Mouse (Mus musculus): ENCODE results near the gene Wnt4.
A peak's percentile ranks its signal among the peaks of the same experiment; 100 is the strongest.

Wnt4 gene

GRCm38 (mm10) chr4:137279346-137279745 is 2.1 kb downstream of the Wnt4 start:
- DNase-seq (ENCODE audit: low read depth): no peak

- DNase-seq (ENCODE audit: low read depth): no peak
Measured at GRCm38 (mm10) chr4:137281273-137281672, 4.0 kb downstream of the Wnt4 start.

- no peak for DNase-seq (ENCODE audit: low read depth)
Measured at GRCm38 (mm10) chr4:137282122-137282521, 4.8 kb downstream of the Wnt4 start.

GRCm38 (mm10) chr4:137282584-137283406 is 5.5 kb downstream of the Wnt4 start:
- DNase-seq (ENCODE audit: low read depth): no peak

- DNase-seq (ENCODE audit: low read depth): no peak
Measured at GRCm38 (mm10) chr4:137283407-137283732, 6.1 kb downstream of the Wnt4 start.

- no peak for DNase-seq (ENCODE audit: low read depth)
Measured at GRCm38 (mm10) chr4:137285876-137286661, 8.8 kb downstream of the Wnt4 start.

- no peak for DNase-seq (ENCODE audit: low read depth)
Measured at GRCm38 (mm10) chr4:137286662-137286953, 9.3 kb downstream of the Wnt4 start.

- no peak for DNase-seq (ENCODE audit: low read depth)
Measured at GRCm38 (mm10) chr4:137287206-137287605, 9.9 kb downstream of the Wnt4 start.

GRCm38 (mm10) chr4:137287818-137288217 is 10.5 kb downstream of the Wnt4 start:
- DNase-seq (ENCODE audit: low read depth): peak; percentile 14

GRCm38 (mm10) chr4:137289701-137290100 is 12.4 kb downstream of the Wnt4 start:
- no peak for DNase-seq (ENCODE audit: low read depth)

- DNase-seq (ENCODE audit: low read depth): no peak
Measured at GRCm38 (mm10) chr4:137290250-137290649, 13.0 kb downstream of the Wnt4 start.

GRCm38 (mm10) chr4:137292625-137293024 is 15.3 kb downstream of the Wnt4 start:
- no peak for DNase-seq (ENCODE audit: low read depth)

- no peak for DNase-seq (ENCODE audit: low read depth)
Measured at GRCm38 (mm10) chr4:137294032-137294431, 16.7 kb downstream of the Wnt4 start.

GRCm38 (mm10) chr4:137294474-137294873 is 17.2 kb downstream of the Wnt4 start:
- no peak for DNase-seq (ENCODE audit: low read depth)

- no peak for DNase-seq (ENCODE audit: low read depth)
Measured at GRCm38 (mm10) chr4:137294951-137295350, 17.7 kb downstream of the Wnt4 start.

GRCm38 (mm10) chr4:137297611-137298010 is 20.3 kb downstream of the Wnt4 start:
- DNase-seq (ENCODE audit: low read depth): no peak

- no peak for DNase-seq (ENCODE audit: low read depth)
Measured at GRCm38 (mm10) chr4:137298406-137298805, 21.1 kb downstream of the Wnt4 start.

GRCm38 (mm10) chr4:137300227-137300626 is 22.9 kb downstream of the Wnt4 start:
- DNase-seq (ENCODE audit: low read depth): no peak

- no peak for DNase-seq (ENCODE audit: low read depth)
Measured at GRCm38 (mm10) chr4:137301635-137302034, 24.3 kb downstream of the Wnt4 start.

- DNase-seq (ENCODE audit: low read depth): no peak
Measured at GRCm38 (mm10) chr4:137304106-137304505, 26.8 kb downstream of the Wnt4 start.

GRCm38 (mm10) chr4:137305066-137305465 is 27.8 kb downstream of the Wnt4 start:
- DNase-seq (ENCODE audit: low read depth): no peak

- no peak for DNase-seq (ENCODE audit: low read depth)
Measured at GRCm38 (mm10) chr4:137305831-137306576, 28.7 kb downstream of the Wnt4 start.

- no peak for DNase-seq (ENCODE audit: low read depth)
Measured at GRCm38 (mm10) chr4:137306577-137306888, 29.2 kb downstream of the Wnt4 start.

All from c-Kit-positive CD71-positive TER-119-negative erythroid progenitor cells, embryonic 14.5 days (primary cell).